Mouse (Mus musculus) yolk sac, embryonic 10.5 days (tissue): ENCODE results near the gene Tlr5.

Experiments
- DNase-seq: peaks from one replicate; pipeline ENCODE4 v3.0.0-alpha.2; 2017; ENCODE audit warnings: low spot score

The Tlr5 gene

GRCm38 (mm10) chr1:182953667-182954066 is 921 bp upstream of the Tlr5 start:
- DNase-seq, result no peak

- DNase-seq, result no peak
Measured at GRCm38 (mm10) chr1:182955047-182955620, 546 bp downstream of the Tlr5 start.

- DNase-seq, result no peak
Measured at GRCm38 (mm10) chr1:182956186-182956960, 1.8 kb downstream of the Tlr5 start.

GRCm38 (mm10) chr1:182957001-182957757 is 2.6 kb downstream of the Tlr5 start:
- DNase-seq, result peak; percentile 36

- DNase-seq, result no peak
Measured at GRCm38 (mm10) chr1:182957826-182958544, 3.4 kb downstream of the Tlr5 start.

- no peak for DNase-seq
Measured at GRCm38 (mm10) chr1:182958824-182959223, 4.2 kb downstream of the Tlr5 start.

GRCm38 (mm10) chr1:182959251-182959691 is 4.7 kb downstream of the Tlr5 start:
- no peak for DNase-seq

- DNase-seq, result peak; percentile 76
Measured at GRCm38 (mm10) chr1:182959811-182960455, 5.3 kb downstream of the Tlr5 start.

GRCm38 (mm10) chr1:182961076-182961475 is 6.5 kb downstream of the Tlr5 start:
- no peak for DNase-seq

- DNase-seq, result no peak
Measured at GRCm38 (mm10) chr1:182963329-182963728, 8.7 kb downstream of the Tlr5 start.

GRCm38 (mm10) chr1:182964855-182965466 is 10.4 kb downstream of the Tlr5 start:
- DNase-seq, result no peak

- no peak for DNase-seq
Measured at GRCm38 (mm10) chr1:182968732-182969131, 14.1 kb downstream of the Tlr5 start.

- no peak for DNase-seq
Measured at GRCm38 (mm10) chr1:182972240-182972639, 17.7 kb downstream of the Tlr5 start.

GRCm38 (mm10) chr1:182974826-182975225 is 20.2 kb downstream of the Tlr5 start:
- DNase-seq, result no peak

- no peak for DNase-seq
Measured at GRCm38 (mm10) chr1:182980702-182981101, 26.1 kb downstream of the Tlr5 start.

GRCm38 (mm10) chr1:182982995-182983394 is 28.4 kb downstream of the Tlr5 start:
- peak; percentile 90 for DNase-seq

- no peak for DNase-seq
Measured at GRCm38 (mm10) chr1:182983496-182984127, 29.0 kb downstream of the Tlr5 start.

- no peak for DNase-seq
Measured at GRCm38 (mm10) chr1:182986243-182986642, 31.7 kb downstream of the Tlr5 start.

- no peak for DNase-seq
Measured at GRCm38 (mm10) chr1:182986750-182987149, 32.2 kb downstream of the Tlr5 start.

- DNase-seq, result no peak
Measured at GRCm38 (mm10) chr1:182987801-182988200, 33.2 kb downstream of the Tlr5 start.

- DNase-seq, result no peak
Measured at GRCm38 (mm10) chr1:182988646-182989045, 34.1 kb downstream of the Tlr5 start.
